Mouse (Mus musculus) ES-Bruce4 (cell line): ENCODE results near the gene Atp2a2.

Experiments used
- CTCF ChIP-seq: IDR thresholded peaks from one replicate; pipeline ENCODE4 v1.8.1; 2011; ENCODE audit warnings: low read depth, low read length
- POLR2A ChIP-seq: IDR thresholded peaks from one replicate; pipeline ENCODE4 v1.8.1; 2011; ENCODE audit warnings: low read length; ENCODE audit not compliant: insufficient read depth

GRCm38 (mm10) chr5:122543392-122543791 lies 41.4 kb upstream of the Atp2a2 start:
- no peak for TF ChIP-seq CTCF
- TF ChIP-seq POLR2A: no peak
